Mouse (Mus musculus) left cerebral cortex, postnatal 10 days (tissue): Measurements from ENCODE around the gene Myh9. TPM values are rescaled to one million over a fixed set of nuclear protein-coding genes. Genes with fewer than 3 reads are reported as not detected.

Source experiments
- DNase-seq, 2 experiments: peaks; one replicate each; pipeline ENCODE4 v3.0.0; 2021 to 2022; ENCODE audit warnings: low spot score in 2 of 2, mixed read lengths in 1 of 2; ENCODE audit errors: extremely low spot score in 1 of 2
- intact Hi-C: fragments of 180-260 bp; cut with DNase I; formaldehyde crosslinking; loops from one replicate; pipeline ENCODE4 v1.15.1; 2025
- total RNA-seq, 2 experiments: library from RNA; stranded (reverse); gene quantifications; 2 replicates each; pipeline ENCODE4 v1.2.3; 2021

Myh9 gene
- total RNA-seq, 2 experiments from 2014 or later, result 58.2 to 58.8 TPM

GRCm38 (mm10) chr15:77833731-77834130 lies 8.2 kb downstream of the Myh9 start:
- peak in 1 of 2 experiments; percentile 15 for DNase-seq
- intact Hi-C loops, result no loop called here

- intact Hi-C loops, result no loop called here
- no peak for DNase-seq
Measured at GRCm38 (mm10) chr15:77833083-77833482, 8.9 kb downstream of the Myh9 start.

- intact Hi-C loops, result no loop called here
- no peak for DNase-seq
Measured at GRCm38 (mm10) chr15:77832458-77832904, 9.5 kb downstream of the Myh9 start.

GRCm38 (mm10) chr15:77831754-77832457 lies 10.1 kb downstream of the Myh9 start:
- intact Hi-C loops, result no loop called here
- DNase-seq, result no peak

- no peak for DNase-seq
- intact Hi-C loops, result no loop called here
Measured at GRCm38 (mm10) chr15:77831138-77831579, 10.8 kb downstream of the Myh9 start.

GRCm38 (mm10) chr15:77830481-77831137 lies 11.4 kb downstream of the Myh9 start:
- intact Hi-C loops, result no loop called here
- no peak for DNase-seq

GRCm38 (mm10) chr15:77829542-77829941 lies 12.4 kb downstream of the Myh9 start:
- DNase-seq, result no peak
- intact Hi-C loops, result no loop called here

GRCm38 (mm10) chr15:77828910-77829309 lies 13.1 kb downstream of the Myh9 start:
- intact Hi-C loops, result no loop called here

GRCm38 (mm10) chr15:77828242-77828641 lies 13.7 kb downstream of the Myh9 start:
- intact Hi-C loops, result no loop called here
- DNase-seq, result peak in 1 of 2 experiments; percentile 13

More at GRCm38 (mm10) chr15:77828910-77829309, 13.1 kb downstream of the Myh9 start:
- DNase-seq, result peak in 1 of 2 experiments; percentile 13

- intact Hi-C loops, result no loop called here
- DNase-seq, result no peak
Measured at GRCm38 (mm10) chr15:77827794-77828193, 14.2 kb downstream of the Myh9 start.

GRCm38 (mm10) chr15:77827379-77827778 lies 14.6 kb downstream of the Myh9 start:
- intact Hi-C loops, result no loop called here
- DNase-seq, result no peak

- intact Hi-C loops, result no loop called here
- DNase-seq, result no peak
Measured at GRCm38 (mm10) chr15:77825382-77825781, 16.6 kb downstream of the Myh9 start.

- intact Hi-C loops, result no loop called here
- no peak for DNase-seq
Measured at GRCm38 (mm10) chr15:77824321-77824720, 17.7 kb downstream of the Myh9 start.

GRCm38 (mm10) chr15:77823634-77824033 lies 18.3 kb downstream of the Myh9 start:
- DNase-seq, result no peak
- intact Hi-C loops, result no loop called here

- intact Hi-C loops, result no loop called here
- no peak for DNase-seq
Measured at GRCm38 (mm10) chr15:77823196-77823595, 18.8 kb downstream of the Myh9 start.

GRCm38 (mm10) chr15:77822671-77823070 lies 19.3 kb downstream of the Myh9 start:
- DNase-seq, result no peak
- intact Hi-C loops, result no loop called here

- intact Hi-C loops, result no loop called here
- DNase-seq, result no peak
Measured at GRCm38 (mm10) chr15:77822057-77822466, 19.9 kb downstream of the Myh9 start.

- DNase-seq, result no peak
- intact Hi-C loops, result no loop called here
Measured at GRCm38 (mm10) chr15:77821424-77821823, 20.6 kb downstream of the Myh9 start.

- intact Hi-C loops, result no loop called here
- DNase-seq, result no peak
Measured at GRCm38 (mm10) chr15:77820480-77821163, 21.4 kb downstream of the Myh9 start.
